Mouse (Mus musculus) cerebellum, adult 18-20 months (tissue): ENCODE results near the gene Nsun2.
A peak's percentile ranks its signal among the peaks of the same experiment; 100 is the strongest.
"Not testable (repeated sequence)": the region's sequence is repeated elsewhere in the genome, so short reads cannot be mapped to it uniquely, and the experiment has no call there.

ENCODE experiments used
- DNase-seq, 2 experiments: peaks; one replicate each; pipeline ENCODE4 v3.0.0; 2021

Gene Nsun2

DNA sequence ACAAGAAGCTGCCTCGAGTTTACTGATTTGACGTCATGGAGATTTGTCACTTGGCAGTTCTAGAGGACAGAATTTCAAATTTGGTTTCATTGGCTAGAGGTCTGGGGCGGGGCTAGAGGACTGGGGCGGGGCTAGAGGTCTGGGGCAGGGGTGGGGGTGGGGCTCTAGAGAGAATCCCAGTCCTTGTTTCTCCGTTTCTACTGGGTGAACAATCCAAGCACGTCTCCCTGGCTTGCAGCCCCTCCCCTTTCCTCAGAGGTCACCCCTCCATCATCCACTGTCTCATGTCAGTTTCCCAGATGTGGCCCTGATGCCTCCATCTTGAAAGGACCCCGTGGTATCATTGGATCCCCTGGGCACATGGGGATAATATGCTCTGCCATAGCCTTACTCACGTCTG lies 21.5 kb downstream of the Nsun2 start:
- DNase-seq = no peak

DNA sequence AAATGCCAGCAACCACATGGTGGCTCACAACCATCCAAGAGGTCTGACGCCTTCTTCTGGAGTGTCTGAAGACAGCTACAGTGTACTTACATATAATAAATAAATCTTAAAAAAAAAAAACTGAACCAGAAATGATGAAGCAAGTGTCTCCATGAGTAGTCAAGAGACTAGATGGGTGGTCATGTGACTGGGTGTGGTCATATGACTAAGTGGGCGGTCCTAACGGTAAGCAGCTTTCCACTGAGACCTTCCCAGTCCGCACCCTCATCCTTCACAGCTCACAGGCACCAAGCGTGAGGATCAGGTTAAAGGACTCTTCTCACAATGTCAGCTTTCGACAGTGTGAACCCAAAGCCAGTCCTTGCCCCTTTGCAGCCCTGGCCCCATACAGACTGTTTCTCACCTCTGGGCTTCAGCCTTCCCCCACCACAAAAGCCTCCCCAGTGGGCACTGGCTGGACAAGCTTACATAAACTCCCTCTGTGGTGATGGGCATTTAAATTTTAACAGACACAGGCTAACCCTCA lies 22.5 kb downstream of the Nsun2 start:
- DNase-seq = no peak

- no peak for DNase-seq
These were observed 23.2 kb downstream of the Nsun2 start for GRCm38 (mm10) chr13:69556728-69557127.

- peak; percentile 70 to 74 for DNase-seq
These were observed 24.6 kb downstream of the Nsun2 start for GRCm38 (mm10) chr13:69558098-69558660.

- DNase-seq = no peak
These were observed 25.9 kb downstream of the Nsun2 start for GRCm38 (mm10) chr13:69559291-69559961.

GRCm38 (mm10) chr13:69562004-69562403 lies 28.5 kb downstream of the Nsun2 start:
- DNase-seq = no peak

GRCm38 (mm10) chr13:69562654-69563574 lies 29.4 kb downstream of the Nsun2 start:
- DNase-seq = no peak

DNA sequence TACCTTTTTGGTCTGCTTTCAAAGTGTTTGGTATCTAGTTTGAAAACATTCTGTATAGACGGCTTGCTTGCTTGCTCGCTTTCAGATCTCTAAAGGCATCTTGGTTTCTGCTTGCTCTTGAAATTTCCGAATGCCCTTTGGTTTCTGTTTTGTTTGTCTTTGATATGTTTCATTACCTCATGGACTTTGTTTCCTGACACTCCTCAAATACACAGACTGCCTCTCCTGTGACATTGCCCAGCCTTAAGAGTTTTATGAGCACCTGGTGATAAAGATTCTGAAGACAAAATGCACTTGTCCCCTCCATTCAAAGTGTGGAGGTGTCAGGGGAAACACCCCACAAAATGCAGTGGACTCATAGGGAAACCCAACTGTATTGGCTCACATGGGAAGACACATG lies 30.4 kb downstream of the Nsun2 start:
- no peak for DNase-seq

- no peak for DNase-seq
These were observed 31.0 kb downstream of the Nsun2 start for GRCm38 (mm10) chr13:69564573-69564972.

GRCm38 (mm10) chr13:69565401-69565800 lies 31.9 kb downstream of the Nsun2 start:
- DNase-seq = not testable (repeated sequence)

DNA sequence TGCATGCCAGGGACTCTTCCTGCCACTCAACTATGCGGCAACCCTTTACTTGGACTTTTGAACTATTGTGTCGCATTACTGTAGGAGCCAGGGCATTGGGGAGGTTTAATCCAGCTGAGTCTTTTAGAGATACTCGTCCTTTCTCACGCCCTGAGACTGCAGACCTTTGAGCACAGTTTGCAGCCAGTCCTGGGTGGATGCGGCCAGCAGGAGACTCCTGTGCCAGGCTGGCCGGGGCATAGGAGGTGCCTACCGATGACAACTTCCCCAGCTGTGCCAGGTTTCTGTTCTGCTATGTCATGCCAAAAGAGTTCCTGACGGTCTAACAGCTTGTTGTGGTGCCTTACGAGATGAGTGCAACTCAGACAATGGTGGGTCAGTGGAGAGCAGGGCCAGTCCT lies 35.7 kb downstream of the Nsun2 start:
- DNase-seq = no peak

DNA sequence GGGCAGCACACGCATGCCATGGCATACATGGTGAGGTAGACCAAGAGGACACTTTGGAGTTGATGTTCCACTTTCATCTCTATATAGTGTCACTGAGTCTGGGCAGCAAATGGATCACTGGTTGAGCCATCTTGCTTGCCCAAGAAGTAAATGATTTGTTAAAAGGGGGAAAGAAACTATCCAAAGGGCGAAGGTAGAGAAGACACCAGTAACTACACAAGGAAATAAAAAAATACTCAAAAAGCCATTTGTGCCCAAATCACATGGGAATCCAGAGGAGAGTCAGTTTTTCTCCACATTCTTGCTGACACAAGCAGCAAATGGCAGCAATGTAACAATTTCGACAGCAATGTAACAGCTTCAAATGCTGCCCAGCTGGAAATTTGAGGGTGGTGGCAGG lies 39.0 kb downstream of the Nsun2 start:
- DNase-seq = no peak

- DNase-seq = peak; percentile 49 to 50
These were observed 43.1 kb downstream of the Nsun2 start for GRCm38 (mm10) chr13:69576676-69577075.

DNA sequence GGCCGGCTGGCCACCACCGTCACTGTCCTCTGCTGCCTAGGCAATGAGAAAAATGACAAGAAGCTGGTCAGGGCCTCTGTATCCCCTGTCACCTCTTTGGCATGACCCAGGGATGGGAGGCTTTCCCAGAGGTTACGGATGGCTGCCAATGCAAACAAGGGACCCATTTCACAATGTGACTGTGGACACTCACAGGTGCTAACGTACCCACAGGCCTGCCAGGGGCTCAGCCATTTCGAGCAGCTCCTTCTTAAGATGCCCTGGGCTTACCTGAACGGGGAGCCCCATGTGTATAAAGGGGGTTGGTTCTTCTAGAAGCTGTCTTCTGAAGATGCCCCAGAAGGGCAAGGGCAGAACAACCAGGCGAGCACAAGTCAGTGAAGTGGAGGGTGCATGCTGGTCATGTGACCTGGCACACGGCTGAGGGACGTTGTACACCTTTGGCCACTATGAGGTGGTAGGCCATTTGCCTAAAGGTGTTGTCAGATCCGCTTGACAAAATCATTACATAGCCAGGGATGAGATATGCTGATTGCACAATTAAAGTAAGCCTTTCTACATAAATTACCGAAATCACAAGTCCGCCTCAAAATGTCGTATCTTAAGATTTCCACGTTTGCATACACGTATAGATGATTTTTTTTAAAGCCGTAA lies 43.8 kb downstream of the Nsun2 start:
- peak in 1 of 2 experiments; percentile 13 for DNase-seq

DNA sequence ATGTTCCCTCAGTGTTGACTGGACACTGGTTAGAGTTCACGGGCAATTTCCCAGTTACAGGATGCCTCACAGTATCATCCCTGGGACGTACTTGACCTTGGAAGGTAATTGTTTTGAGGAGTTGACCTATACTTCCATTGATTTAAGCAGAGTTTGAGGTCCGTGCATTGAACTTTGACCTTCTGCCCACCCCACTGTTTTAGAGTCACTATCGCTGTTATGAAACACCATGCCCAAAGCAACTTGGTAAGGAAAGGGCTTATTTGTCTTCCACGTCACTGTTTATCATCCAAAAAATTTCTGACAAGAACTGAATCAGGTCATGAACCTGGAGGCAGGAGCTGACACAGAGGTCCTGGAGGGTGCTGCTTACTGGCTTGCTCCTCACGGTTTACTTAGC lies 48.9 kb downstream of the Nsun2 start:
- no peak for DNase-seq

- no peak for DNase-seq
These were observed 50.0 kb downstream of the Nsun2 start for GRCm38 (mm10) chr13:69583591-69583990.

GRCm38 (mm10) chr13:69585828-69586227 lies 52.3 kb downstream of the Nsun2 start:
- DNase-seq = no peak

DNA sequence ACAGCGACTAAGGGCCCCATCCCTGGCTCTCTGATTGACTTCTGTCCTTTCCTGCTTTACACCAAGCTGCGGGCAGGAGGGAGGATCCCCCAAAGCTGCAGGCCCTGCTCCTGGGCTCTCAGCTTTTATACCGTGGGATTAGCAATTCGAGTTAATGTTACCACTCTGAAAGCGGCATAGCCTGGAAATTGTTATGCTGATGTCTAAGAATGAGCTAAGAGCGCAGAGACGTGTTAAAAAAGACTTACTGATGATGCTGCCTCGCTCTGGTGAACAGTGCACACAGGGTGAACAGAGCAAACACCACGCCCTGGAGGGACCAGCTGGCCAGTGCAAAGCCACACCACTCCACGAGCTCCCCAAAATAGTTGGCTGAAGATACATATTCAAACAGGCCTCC lies 52.8 kb downstream of the Nsun2 start:
- DNase-seq = no peak

DNA sequence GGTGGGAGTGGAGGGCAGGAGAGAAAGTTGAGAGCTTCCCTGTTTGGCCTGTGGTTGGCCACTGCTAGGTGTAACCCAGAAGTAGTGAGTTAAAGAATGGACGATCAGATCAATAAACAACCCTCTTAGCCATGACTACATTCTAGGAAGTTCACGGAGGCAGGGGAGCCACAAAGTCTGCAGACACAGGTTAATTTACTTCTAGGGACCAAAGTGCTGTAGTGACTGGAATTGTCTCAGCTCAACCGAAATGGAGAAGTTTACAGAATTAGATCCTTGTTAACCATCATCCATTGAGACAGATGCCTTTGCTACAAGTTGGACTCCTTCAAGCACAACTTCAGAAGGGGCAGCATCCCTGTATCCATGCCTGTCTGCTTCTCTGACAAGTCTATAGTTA lies 54.3 kb downstream of the Nsun2 start:
- no peak for DNase-seq

- no peak for DNase-seq
These were observed 54.7 kb downstream of the Nsun2 start for GRCm38 (mm10) chr13:69588263-69588662.

DNA sequence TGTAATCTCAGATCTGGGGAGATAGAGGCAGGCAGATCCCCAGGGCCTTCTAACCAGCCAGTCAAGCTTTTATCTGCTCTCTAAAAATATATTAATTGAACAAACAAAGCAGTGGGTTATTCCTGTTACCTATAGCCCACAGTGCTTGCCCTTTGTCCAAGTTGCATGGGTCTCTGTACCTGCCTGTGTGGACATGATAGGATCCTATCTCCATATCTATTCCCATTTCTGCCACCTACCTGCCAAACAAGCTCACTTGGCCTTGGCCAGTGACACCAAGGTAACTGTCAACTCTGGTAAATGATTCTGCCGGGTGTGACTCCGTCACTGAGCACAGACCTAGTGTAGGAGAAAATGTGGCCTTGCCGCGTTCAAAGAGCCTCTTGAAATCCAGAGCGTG lies 57.8 kb downstream of the Nsun2 start:
- no peak for DNase-seq

GRCm38 (mm10) chr13:69592226-69592625 lies 58.7 kb downstream of the Nsun2 start:
- no peak for DNase-seq

- no peak for DNase-seq
These were observed 59.9 kb downstream of the Nsun2 start for GRCm38 (mm10) chr13:69593453-69593852.
